Mouse (Mus musculus) ES-CJ7 (cell line): ENCODE data around the gene Slc30a2.
"Not testable (repeated sequence)": the region's sequence is repeated elsewhere in the genome, so short reads cannot be mapped to it uniquely, and the experiment has no call there.

Experiments
- DNase-seq: peaks from one replicate; pipeline ENCODE4 v3.0.0; 2011; ENCODE audit warnings: low read depth, low spot score

The Slc30a2 gene

GRCm38 (mm10) chr4:134321524-134321923 is 21.5 kb upstream of the Slc30a2 start:
- peak; percentile 73 for DNase-seq

GRCm38 (mm10) chr4:134324655-134325054 is 18.3 kb upstream of the Slc30a2 start:
- no peak for DNase-seq

GRCm38 (mm10) chr4:134326859-134327530 is 16.0 kb upstream of the Slc30a2 start:
- peak; percentile 86 for DNase-seq

- DNase-seq: no peak
Measured at GRCm38 (mm10) chr4:134328151-134328550, 14.8 kb upstream of the Slc30a2 start.

GRCm38 (mm10) chr4:134328832-134329231 is 14.1 kb upstream of the Slc30a2 start:
- DNase-seq: no peak

- no peak for DNase-seq
Measured at GRCm38 (mm10) chr4:134330281-134330680, 12.7 kb upstream of the Slc30a2 start.

GRCm38 (mm10) chr4:134341231-134341630 is 1.8 kb upstream of the Slc30a2 start:
- DNase-seq: not testable (repeated sequence)

DNA sequence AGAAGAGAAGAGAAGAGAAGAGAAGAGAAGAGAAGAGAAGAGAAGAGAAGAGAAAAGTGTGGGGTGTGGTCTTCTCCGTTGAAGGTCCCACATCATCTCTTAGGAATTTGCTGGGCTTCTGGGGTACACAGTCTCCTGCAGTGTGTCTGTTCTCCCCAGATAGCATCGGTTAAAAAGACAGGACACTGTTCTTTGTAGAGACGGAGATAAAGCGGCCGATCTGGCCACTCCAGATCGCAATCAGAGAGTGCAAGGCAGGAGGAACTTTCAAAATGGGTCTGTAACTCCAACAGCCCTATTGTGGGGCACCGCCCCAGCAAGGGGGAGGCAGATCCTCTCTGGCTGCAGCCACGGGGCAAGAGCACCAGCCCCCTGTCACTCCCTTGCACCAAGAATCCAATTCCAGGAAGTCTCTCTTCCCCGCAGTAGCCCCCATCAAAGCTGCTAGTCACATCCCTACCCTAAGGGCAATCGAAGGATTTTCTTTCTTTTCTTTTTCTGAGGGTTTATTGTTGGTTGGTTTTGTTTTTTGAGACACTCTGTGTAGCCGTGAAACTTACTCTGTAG is 685 bp upstream of the Slc30a2 start:
- no peak for DNase-seq

- peak; percentile 36 for DNase-seq
Measured at GRCm38 (mm10) chr4:134344620-134345019, 1.6 kb downstream of the Slc30a2 start.

DNA sequence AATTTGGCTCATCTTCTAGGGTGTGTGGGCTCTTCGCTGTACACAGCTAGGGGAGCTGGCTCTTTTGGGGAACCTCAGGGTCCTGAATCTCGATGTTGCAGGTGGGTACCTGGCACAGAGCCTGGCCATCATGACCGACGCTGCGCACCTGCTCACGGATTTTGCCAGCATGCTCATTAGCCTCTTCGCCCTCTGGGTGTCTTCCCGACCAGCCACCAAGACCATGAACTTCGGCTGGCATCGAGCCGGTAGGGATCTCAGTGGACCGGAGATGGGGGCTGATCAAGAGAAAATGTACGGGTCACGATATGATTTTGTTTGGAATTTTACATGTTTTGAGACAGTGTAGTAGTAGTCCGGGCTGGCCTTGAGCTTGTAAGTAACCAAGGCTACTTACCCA is 2.8 kb downstream of the Slc30a2 start:
- DNase-seq: no peak

DNA sequence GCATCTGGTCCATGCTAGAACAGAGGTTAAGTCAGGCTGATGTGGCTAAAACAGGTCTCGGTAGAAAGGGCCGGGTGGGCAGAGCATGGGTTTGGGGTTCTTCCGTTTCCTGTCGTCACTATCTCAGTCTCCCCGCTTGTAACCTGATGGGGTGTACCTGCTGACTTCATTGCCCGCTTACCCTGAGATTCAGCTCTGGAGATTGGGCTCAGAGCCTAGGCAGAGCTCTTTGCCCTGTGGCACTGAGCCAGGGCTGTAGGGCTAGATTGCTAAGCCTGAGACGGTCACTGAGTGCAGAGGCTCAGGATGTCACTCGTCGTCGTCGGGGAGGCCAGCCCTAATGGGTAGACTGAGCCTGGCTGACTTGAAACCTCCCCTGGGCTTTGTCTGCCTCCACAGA is 5.1 kb downstream of the Slc30a2 start:
- no peak for DNase-seq

- no peak for DNase-seq
Measured at GRCm38 (mm10) chr4:134348545-134348944, 5.6 kb downstream of the Slc30a2 start.

DNA sequence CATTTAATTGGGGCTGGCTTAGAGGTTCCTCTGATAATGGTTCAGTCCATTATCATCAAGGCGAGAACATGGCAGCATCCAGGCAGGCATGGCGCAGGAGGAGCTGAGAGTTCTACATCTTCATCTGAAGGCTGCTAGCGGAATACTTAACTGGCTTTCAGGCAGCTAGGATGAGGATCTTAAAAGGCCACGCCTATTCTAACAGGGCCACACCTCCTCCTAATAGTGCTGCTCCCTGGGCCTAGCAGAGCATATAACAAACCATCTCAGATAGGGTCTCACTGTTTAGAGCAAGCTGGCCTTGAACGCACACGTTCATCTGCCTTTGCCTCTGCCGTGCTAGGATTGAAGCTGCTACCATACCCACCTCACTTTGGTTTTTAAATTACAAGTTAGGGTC is 6.8 kb downstream of the Slc30a2 start:
- DNase-seq: peak; percentile 44

GRCm38 (mm10) chr4:134350641-134351040 is 7.7 kb downstream of the Slc30a2 start:
- peak; percentile 61 for DNase-seq

DNA sequence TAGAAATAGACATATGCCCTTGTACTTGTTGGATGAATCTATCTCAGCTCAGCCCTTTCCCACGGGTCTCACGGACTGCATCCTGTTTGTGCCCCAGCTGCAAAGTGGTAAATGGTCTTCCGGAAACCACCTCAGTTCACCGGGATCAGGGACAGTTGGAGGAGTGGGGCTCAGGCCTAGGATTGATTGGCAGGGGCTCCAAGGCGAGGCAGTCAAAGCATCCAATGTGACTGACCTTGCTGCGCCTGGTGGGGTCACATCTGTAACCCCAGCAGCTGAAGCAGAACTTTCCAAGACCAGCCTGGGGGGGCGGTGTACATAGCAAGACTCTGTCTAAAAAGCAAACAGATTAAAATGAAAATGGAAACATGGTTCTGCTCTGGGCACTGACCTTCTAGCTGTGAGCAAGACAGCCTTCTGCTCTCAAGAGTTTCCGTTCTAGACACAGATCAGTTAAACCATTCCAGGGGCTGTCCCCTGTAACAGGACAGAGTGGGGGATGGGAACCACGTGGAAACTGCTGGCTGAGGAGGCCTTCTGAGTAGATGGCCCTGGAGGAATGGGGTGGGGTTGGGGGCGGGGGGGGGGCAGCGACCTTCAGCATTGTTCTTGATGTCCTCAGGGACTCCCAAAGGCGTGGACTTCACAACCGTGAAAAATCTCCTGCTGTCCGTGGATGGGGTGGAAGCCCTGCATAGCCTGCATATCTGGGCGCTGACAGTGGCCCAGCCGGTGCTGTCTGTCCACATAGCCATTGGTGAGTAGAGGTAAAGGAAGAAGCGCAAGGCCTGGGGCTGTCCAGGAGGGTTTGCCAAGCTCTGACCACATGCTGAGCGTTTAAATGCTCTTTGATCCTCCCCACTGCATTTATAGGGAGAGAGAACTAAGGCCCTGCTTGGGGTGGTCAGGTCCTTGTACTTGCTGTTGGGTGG is 8.6 kb downstream of the Slc30a2 start:
- DNase-seq: peak; percentile 78

DNA sequence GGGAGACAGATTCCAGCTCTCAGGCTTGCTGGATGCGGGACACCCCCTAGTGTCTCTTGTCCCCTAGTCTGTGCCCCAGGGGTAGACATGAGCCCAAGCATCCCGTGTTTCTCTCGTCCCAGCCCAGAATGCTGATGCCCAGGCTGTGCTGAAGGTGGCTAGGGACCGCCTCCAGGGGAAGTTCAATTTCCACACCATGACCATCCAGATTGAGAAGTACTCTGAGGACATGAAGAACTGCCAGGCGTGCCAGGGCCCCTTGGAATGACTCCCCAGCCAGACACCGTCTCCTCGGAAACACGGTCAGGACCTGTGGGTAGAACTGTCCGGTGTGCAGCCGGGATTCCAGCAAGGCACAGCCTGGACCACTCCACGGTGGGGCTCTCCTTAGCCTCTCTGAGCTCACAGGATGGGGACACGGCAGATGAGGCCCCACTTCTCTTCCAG is 9.3 kb downstream of the Slc30a2 start:
- no peak for DNase-seq

DNA sequence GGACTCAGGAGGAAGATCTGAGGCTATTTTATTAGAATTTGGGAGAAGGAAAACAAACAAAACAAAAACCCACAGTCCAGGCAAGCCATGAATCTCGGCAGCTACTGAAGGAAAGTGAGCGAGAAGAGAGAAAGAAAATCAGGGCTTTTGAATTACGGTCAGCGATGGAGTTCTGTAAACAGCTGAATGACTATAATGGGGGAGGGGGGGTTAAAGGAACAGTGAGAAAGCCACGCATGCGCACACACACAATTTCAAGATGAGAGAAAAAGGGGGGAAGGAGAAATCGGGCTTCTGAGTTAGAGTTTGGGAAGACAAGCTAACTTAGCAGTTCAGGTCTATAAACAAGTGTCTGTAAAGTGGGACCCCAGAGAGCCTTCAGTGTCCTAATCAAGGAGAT is 9.9 kb downstream of the Slc30a2 start:
- DNase-seq: no peak

- DNase-seq: no peak
Measured at GRCm38 (mm10) chr4:134353527-134354409, 10.8 kb downstream of the Slc30a2 start.

GRCm38 (mm10) chr4:134355841-134356452 is 13.0 kb downstream of the Slc30a2 start:
- no peak for DNase-seq

- peak; percentile 82 for DNase-seq
Measured at GRCm38 (mm10) chr4:134356591-134357460, 13.8 kb downstream of the Slc30a2 start.
